Mouse (Mus musculus) cerebellum, postnatal 4 days (tissue): ENCODE measurements around the gene Siah1a.

Experiments used
- DNase-seq, 2 experiments: peaks; one replicate each; pipeline ENCODE4 v3.0.0; 2022; ENCODE audit warnings: low spot score in 2 of 2, mixed read lengths in 1 of 2

Gene Siah1a

DNA sequence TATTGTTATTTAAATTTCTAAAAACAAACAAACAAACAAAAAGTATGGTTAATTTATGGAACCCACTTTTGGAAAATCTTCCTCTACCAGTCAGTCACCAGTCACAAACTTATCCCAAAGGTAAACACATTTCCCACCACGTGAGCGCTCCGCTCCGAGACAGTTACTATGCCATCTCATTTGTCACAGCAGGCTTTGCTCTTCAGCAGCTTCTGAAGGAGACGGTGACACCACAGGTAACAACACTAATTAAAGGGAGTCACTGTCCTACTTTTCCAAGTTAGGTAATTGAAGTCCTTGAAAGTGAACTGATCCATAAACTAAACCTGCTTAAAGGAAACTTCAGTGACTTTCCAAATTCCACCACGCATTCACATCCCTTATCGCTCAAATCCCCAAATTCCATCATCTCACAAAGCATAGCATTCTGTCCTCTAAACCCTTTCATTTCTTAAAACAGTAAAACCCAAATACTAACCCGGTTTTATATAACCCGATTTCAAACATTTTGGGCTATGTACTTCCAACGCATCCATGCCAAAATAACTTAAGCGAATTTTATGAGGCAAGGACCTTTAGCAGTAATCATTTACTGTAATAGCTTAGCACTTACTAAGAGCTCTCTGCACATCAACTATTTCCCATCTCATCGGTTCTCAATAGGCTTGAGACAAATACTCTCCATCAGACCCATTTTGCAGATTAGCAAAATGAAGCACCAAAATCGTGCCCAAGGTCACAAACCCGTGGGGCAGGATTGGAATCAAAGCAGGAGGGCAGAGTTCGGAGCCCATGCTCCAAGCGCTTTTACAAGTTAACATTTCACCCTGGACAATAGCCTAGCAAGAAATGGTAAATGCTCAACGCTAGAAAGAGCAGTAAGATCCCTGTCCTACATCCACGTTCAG lies 1.2 kb downstream of the Siah1a start:
- no peak for DNase-seq

DNA sequence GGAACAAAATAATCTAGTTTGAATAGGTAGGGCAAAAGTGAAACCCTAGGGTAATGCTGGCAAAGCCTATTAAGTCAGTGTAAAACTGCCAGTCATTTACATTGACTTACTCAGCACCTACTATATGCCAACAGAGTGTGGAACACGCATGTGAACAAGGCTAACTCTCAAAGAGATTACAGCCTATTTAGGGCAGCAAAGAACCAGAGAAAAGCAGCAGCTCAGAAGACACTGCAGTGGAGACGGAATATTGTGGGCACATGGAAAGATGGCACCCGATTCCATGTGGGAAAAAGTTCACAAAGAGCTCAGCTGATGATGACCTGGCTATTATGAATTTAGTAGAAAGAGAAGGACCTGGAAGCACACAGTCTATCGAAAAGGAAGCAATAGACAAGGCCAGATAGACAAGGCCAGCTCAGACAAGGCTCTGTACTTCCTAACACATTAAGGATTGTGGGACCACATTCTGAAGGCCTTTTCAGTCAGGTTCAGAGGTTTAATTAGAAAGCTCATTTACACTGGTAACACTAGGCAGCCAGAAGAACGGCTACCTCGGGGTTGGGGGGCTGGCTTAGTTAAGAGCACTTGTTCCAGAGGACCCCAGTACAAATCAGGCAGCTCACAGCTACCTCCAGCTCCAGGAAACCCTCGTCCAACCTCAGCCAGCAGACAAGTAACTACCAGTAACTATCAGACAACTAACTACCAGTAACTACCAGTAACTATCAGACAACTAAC lies 3.0 kb downstream of the Siah1a start:
- no peak for DNase-seq

DNA sequence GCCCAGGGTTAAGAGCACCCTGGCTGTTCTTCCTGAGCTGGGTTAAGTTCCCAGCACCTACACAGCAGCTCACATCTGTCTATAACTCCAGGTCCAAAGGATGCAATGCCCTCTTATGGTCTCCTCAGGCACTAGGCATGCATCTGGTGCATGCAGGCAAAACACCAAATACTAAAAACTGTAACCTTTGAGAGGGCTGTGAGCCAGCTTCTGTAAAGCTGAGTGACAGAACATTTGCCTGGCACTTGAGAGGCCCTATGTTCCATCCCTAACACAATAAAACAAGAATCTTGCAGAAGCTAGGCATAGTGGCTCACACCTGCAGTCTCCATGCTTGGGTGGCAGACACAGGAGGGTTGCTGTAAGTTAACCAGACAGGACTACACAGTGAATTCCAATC lies 4.1 kb downstream of the Siah1a start:
- DNase-seq, result no peak

DNA sequence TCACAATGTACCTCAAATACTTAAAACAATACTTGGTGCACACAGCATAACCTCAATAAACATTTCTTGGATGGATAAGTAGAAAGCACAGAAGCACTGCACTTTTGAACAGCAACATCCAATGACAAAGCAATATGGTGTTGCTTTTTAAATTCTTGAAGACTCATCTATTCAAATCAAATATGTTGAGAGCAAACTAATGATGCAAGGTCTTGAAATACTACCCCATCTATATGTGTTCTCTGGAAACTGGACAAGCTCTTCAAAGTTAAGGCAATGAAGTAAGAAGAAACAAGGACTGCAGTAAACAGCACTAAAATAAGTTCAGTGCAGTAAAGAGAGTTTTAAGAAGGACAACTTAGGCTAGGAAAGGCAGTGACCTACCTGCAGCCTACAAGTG lies 4.8 kb downstream of the Siah1a start:
- no peak for DNase-seq

DNA sequence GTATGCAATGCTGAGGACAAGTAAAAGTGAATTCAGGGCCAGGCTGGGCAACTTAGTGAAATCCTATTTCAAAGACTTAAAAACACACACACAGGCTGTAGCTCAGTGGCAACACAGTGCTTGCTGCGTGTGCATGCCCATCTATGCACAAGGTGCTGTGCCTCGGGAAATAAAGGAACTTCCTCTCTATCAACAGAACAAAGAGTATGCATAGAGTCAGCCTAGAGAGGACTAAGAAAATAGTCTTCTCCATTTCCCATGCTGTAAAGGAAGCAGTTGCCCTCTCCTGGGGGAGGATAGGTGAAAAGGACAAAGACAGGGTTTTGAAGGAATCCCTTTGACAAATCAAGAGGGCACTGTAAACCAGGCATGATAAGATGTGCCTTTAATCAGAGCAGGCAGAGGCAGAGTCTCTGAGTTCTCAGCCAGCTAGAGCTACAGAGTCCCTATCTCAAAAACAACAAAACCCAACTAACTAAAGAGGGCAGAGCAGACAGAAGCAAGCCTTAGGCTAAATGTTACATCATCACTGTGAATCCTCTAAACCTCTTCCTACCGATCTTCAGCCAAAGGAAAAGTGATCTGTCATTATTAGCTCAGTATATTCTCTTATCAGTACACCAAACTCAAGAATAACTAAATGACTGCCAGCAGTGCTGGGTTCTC lies 10.2 kb downstream of the Siah1a start:
- DNase-seq, result no peak

DNA sequence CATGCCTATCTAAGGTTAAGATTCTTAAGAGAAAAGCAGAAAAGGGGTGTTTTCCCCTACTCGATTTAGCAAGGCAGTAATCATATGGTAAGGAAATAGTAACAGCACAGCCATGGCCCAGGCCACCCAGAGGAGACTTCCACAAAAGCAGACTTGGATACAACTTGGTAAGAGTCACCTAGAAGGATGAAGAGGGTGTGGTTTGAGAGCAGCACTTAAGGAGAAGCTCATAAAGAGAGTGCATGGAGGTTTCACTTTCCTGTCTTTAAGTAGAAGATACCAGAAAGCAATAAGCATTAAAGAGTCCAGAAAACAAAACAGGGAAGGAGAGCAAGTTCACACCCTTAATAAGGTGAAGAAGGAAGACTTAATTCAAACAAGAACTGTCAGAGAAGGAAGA lies 10.8 kb downstream of the Siah1a start:
- no peak for DNase-seq

DNA sequence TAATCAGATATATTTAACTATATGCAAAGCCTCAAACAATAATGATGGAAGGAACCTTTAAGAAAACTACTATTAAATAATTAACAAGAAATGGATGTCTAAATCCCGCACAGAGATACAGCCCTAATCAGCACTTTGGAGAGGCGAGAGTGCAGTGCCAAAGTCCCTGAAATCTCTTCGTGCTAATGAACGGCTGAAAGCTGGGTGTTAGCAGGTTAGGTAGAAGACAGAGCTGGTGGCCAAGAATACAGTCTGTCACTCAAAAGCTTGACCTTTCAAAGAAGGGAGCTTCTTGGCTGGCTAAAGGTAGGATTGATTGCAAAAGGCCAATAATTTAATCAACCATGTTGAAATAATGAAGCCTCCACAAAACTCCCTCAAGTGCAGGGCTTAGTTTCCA lies 11.6 kb downstream of the Siah1a start:
- DNase-seq, result no peak

DNA sequence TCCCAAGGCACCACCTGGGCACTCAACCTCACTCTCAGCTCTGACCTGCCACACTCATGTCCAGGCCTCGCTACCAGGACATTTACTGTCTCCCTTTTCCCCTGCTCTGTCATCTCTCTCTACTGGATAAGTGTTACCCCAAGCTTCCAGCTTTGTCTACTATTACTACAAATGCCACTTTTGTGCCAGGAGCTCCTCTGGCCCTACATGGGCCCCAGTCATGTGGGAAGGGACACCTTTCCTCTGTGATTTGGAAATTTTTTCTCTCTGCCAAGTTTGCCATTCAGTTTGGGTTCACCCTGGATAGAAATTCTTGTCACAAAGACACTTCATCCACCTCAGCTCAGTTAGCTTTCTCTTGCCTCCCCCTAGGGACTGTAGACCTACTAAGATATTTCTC lies 14.9 kb downstream of the Siah1a start:
- no peak for DNase-seq

DNA sequence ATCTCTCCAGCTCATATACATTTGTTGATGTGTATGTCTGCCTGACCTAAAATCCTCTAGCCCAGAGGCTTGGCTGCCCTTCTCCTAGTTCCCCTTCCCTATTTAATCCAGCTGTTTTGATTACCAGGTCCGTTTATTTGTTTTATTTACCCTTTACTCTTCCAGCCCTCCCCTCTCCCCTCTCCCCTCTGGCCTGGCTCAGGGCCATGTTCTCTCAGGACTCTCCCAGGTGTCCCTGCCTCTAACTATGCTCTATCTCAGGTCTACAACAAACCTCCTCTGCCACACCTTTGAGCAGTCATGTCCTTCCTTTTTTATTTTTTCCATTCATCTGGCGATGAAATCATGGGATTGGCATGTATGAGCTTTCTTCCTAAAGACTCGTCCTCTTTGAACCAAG lies 15.4 kb downstream of the Siah1a start:
- DNase-seq, result no peak

DNA sequence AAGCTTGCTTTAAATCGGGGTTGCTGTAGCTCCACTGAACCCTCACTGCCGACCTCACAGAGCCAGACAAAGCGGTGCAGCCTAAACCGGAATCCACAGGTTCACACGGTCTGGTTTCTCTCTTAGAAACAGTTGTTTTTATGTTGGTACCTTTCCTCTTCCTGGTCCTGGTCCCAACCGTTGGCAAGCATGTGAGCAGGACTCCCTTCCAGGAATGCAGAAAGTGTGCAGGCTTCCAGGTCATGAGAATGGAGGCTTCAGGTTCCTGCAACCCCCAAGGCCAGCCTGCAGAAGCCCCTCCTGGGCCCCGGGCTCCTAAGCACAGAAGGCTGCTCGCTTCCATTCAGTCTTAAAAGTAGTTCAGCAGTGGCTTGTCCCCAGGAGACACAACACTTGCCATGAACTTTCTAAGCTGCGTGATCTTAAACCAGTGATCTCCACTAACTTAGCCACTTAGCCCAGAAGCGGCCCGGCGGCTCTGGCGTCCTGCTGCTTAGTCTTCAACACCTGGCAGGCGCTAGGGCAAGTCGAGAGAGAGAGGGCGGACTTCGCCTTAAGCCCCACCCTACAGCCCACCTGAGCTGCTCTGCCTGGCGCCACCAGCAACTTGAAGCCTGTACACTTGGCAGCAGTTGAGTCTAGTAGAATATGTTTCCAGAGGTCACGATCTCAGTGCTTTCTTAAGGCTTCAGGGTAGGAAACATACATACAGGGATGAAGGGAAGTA lies 17.3 kb downstream of the Siah1a start:
- no peak for DNase-seq

DNA sequence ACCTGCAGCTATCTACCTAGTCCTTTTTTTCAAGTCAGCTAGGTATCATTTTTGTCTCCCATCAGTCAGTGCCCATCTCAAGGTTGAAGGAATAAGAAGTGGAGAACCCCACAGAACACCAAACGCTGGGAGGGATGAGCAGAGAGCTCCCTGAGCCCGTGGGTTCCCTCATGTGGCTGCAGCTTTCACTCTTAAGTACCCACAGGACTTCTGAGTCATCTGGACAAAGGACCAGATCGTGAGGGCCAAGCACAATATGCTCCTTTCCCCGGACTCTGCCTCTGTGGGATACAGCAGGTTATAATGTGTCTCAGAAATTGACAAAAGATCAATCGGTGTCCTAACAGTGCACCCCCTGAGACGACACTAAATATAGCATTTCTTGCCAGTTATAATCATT lies 18.8 kb downstream of the Siah1a start:
- DNase-seq, result no peak

DNA sequence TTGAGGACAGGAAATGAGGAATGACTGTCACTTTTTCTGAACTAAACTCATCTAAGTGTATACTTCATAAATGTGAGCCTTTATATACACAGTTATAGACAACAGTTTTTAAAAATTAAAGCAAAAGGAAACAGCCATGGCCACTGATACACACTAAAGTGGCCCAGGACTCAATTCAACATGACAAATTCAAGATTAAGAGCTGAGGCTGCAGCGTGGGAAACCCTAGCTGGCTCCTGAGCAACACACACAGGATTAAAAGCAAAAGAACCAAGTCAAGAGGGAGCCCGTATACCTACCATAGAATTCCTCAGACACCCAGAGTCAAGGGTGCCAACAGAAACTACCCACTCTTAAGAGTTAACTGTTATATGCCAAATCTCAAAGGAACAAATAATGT lies 24.2 kb downstream of the Siah1a start:
- DNase-seq, result no peak

DNA sequence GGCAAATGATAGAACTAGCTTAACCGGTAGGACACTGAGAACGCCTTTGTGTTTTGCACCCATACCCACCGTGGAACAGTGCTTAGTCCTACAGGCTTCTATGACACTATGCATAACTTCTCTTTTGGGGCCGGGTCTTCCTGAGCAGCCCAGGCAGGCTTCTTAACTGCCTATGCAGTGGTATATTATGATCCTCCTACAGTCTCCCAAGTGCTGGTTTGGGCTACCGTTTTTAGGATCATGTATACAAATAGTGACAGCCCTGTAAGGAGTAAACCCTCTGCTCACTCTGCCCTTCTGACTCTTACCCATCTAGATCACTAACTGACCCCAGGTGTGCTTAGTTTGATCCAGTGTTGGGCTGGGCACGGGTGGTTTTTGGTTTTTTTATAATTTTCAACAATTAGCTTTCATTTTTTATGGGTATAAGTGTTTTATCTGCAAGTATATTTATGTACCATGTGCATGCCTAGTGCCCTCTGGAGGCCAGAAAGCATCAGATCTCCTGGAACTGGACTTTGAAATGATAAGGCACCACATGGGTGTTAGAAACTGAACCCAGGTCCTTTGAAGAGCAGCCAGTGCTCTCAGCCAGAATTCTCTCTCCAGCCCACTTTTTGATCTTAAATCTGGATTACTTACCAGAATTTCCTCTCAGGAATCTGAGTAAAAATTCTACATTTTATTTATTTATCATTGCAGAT lies 24.8 kb downstream of the Siah1a start:
- DNase-seq, result no peak

DNA sequence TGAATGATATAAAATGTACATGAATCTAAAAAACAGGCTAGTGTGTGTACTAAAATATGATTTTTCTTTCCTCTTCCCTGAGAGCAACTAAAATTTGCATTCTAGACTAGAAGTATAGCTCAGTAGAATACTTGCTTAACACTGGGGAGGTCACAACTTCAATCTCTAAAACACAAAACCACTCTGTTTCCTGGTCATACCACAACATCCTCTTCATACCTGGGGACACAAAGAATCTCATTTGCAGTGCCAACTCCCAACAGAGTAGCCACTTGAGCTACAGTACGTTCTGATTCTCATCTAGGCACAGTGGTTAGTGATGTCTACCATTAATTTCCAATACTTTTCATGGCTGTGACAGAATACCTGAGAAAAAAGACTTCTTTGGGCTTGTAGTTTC lies 26.4 kb downstream of the Siah1a start:
- no peak for DNase-seq

DNA sequence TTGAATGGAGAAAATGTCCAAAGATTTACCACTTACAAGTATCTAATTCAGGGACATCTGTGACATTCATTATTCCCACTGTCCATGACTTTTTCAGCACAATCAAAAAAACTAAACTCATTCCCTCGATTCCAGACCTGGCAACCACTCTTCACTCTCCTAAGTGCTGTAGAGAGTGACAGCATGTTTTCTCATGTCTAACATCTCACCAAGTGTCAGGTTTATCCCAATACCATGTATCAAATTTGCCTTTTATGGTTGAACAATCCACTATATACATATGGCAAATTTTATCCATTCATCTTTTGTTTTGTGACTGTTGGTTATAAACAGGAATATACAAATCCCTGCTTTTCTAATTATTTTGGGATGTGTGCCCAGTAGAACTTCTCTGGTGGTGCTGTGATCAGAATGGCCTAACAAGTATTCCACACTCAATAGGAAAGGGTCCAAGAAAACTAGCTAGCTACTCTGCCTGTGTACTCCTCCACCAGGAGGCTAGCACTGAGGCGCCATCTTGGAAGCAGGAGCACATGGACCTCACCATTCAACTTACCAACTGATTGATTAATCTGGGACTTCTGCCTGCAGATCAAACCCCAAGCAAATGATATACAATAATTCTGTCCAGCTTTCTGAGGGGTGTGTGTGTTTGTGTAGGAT lies 27.3 kb downstream of the Siah1a start:
- DNase-seq, result no peak

DNA sequence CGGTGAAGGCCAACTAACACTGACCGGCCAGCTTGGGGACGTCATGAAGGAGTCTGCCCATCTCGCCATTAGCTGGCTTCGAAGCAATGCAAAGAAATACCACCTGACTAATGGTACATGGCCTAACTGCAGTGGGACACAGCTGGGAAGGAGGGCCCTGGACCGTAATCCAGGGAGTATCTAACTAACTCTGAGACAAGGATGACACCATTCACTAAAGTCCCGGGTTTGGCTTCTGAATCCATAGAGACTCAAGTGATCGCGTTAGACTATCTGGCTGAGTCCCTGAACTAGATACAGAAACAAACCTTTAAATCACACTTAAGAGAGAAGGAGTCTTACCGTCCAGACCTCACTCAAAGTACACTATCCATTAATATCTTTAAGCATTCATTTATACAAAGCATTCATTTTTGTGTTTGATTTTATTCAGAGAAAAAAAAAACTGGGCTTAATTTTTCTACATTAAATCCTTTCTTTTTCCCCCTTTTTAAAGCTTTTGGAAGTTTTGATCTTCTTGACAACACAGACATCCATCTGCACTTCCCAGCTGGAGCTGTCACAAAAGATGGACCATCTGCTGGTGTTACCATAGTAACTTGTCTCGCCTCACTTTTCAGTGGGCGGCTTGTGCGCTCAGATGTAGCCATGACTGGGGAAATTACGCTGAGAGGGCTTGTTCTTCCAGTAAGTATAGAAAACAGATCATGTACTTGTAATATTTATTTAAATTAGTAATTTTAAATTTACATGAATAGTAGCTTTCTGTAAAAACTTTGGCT lies 32.1 kb downstream of the Siah1a start:
- DNase-seq, result peak in 1 of 2 experiments; percentile 49

DNA sequence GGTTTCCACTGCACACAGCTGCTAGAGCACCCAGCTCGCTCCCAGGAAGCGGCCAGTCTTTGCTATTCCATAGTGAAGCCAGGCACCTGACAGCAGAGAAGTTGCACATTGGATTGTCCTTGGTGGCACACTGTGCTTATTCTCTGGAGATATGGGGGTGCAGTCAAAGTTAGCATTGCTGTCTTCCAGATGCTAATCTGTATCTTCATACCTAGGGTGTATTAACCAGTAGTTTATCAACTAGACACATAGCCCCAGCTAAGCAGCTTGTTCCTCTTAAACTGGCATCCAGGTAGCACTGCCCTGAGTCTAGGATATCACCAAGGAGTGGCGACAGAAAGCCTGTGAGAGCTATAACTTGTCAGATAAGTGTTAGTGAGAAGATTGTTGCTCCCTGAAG lies 33.1 kb downstream of the Siah1a start:
- no peak for DNase-seq

DNA sequence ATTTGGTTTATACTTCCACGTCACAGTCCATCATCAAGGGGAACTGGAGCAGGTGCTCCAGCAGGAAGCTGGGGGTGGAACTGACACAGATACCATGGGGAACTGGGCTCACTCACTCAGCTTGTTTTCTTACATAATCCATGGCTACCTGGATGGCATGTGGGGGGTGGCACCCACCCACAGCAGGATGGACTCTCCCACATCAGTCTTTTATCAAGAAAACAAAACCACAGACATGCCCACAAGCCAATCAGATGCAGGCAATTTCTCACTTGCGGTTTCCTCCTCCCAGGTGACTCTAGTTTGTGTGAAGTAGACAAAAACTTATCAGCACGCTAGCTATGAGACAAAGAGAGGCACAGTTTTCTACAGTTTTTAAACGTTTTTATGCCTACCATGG lies 37.9 kb downstream of the Siah1a start:
- no peak for DNase-seq

DNA sequence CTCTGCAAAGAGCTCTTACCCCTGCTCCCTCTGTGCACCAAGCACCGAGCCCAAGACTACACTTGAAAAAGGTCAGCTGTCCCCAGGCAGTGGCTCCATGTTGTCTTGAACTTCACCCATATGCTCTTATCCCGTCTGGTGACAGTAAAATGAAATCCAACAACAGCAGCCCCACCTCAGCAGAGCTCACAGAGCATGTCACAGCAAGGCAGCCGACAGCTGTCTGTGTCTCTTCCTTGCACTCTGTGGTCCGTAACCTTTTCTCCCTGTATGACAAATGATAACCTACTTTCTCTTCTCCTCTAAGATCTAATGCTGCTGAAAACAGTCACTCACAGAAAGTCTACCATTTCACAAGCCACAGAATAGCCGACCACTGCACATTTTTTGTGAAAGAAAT lies 39.0 kb downstream of the Siah1a start:
- DNase-seq, result no peak

DNA sequence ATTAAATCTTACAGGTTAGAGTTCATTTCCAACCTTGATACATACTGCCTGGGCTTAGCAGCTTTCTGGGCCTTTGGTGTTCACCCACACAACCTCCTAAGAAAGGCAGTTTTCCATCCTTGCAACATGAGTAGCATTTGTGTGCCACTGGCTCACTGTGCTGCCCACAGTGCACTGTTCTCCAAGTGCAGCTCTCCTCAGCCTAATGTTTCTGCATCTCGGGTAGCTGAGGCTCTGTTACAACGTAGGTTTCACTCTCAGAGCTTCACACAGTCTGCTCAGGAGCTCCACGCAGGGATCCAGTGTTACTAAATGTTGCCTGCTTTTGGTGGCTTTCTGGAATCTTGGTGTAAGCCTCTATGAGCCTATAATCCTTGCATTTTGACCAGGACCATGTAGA lies 40.4 kb downstream of the Siah1a start:
- no peak for DNase-seq
